Mouse (Mus musculus) MEL (cell line): ENCODE results near the gene Safb.

ENCODE experiments used
- CTCF ChIP-seq, 3 experiments: IDR thresholded peaks in 2 of 3; conservative IDR thresholded peaks in 1 of 3; 2 replicates each; pipeline ENCODE4 v1.5.1; 2011 to 2012; ENCODE audit warnings: low read length in 3 of 3, low read depth in 2 of 3, mild to moderate bottlenecking in 2 of 3, improper control_type of control experiment in 1 of 3, inconsistent platforms in 1 of 3, mixed read lengths in 1 of 3, moderate library complexity in 1 of 3; ENCODE audit not compliant: control insufficient read depth in 1 of 3, insufficient read depth in 1 of 3, poor library complexity in 1 of 3, severe bottlenecking in 1 of 3
- EP300 ChIP-seq, 2 experiments: IDR thresholded peaks; 2 replicates each; pipeline ENCODE4 v1.6.1; 2011; ENCODE audit warnings: improper control_type of control experiment in 2 of 2, low read length in 2 of 2, low read depth in 1 of 2, mild to moderate bottlenecking in 1 of 2
- HCFC1 ChIP-seq: IDR thresholded peaks from 2 replicates; pipeline ENCODE4 v1.6.1; 2012; ENCODE audit warnings: low read depth, mild to moderate bottlenecking, inconsistent platforms, low read length, improper control_type of control experiment, moderate library complexity
- POLR2A ChIP-seq, 2 experiments: IDR thresholded peaks; 2 replicates each; pipeline ENCODE4 v1.6.1; 2011 to 2012; ENCODE audit warnings: low read length in 2 of 2, mild to moderate bottlenecking in 2 of 2, control low read depth in 1 of 2, improper control_type of control experiment in 1 of 2, low read depth in 1 of 2, moderate library complexity in 1 of 2; ENCODE audit not compliant: control insufficient read depth in 1 of 2, insufficient read depth in 1 of 2, poor library complexity in 1 of 2
- POLR2AphosphoS5 ChIP-seq: IDR thresholded peaks from 2 replicates; pipeline ENCODE4 v1.6.1; 2012; ENCODE audit warnings: low read depth, borderline replicate concordance, mild to moderate bottlenecking, inconsistent platforms, low read length, moderate library complexity, mixed read lengths
- ZC3H11A ChIP-seq: IDR thresholded peaks from 2 replicates; pipeline ENCODE4 v1.6.1; 2012; ENCODE audit warnings: low read depth, mild to moderate bottlenecking, inconsistent platforms, low read length, improper control_type of control experiment

- TF ChIP-seq CTCF (IDR thresholded peaks at IDR 0.05 in 2 of 3, conservative IDR thresholded peaks at IDR 0.05 in 1 of 3; ENCODE audit: control insufficient read depth in 1 of 3, insufficient read depth in 1 of 3, low read depth in 2 of 3, low read length in 3 of 3, poor library complexity in 1 of 3, severe bottlenecking in 1 of 3) (no peak), POLR2A (IDR thresholded peaks at IDR 0.05; ENCODE audit: control insufficient read depth in 1 of 2, insufficient read depth in 1 of 2, low read depth in 1 of 2, low read length in 2 of 2, poor library complexity in 1 of 2) (no peak), HCFC1 (no peak), EP300 (IDR thresholded peaks at IDR 0.05; ENCODE audit: low read depth in 1 of 2, low read length in 2 of 2) (no peak), POLR2AphosphoS5 (no peak), ZC3H11A (no peak)
Observed at GRCm38 (mm10) chr17:56643237-56643636, 58.6 kb downstream of the Safb start.
